Mouse (Mus musculus) liver, postnatal 0 days (tissue): ENCODE results near the gene Tmcc3.

ENCODE experiments used
- CTCF ChIP-seq: sonication (generic); IDR thresholded peaks from 2 replicates; pipeline ENCODE4 v1.5.1; 2016; ENCODE audit warnings: antibody characterized with exemption, low read depth
- EP300 ChIP-seq: IDR thresholded peaks from 2 replicates; pipeline ENCODE4 v1.6.1; 2016; ENCODE audit warnings: antibody characterized with exemption, low read depth, mild to moderate bottlenecking

DNA sequence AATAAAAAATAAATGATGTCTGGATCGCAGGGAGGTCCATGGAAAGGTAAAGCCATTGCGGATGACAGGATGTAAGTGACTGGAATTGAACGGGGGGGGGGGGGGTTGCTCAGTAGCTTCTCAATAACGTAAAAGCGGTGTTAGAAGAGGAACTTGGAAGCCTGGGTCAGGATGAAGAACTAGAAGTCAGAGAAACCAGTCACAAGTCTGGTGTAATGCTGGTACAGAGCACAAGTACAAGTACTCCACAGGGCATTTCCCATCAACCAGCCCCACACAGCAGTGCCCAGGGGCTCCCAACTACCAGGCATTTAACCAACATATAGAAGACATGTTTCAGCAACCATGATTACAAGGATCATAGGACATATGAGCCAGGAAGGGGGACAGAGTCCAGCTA is 326.9 kb downstream of the Tmcc3 start:
- TF ChIP-seq CTCF (no peak), EP300 (no peak)
